Mouse (Mus musculus) embryo, embryonic 10.5 days (tissue): ENCODE measurements around the gene Pgd.
"Not testable (repeated sequence)": the region's sequence is repeated elsewhere in the genome, so short reads cannot be mapped to it uniquely, and the experiment has no call there.

Source experiments
- DNase-seq: peaks from one replicate; pipeline ENCODE4 v3.0.0-alpha.2; 2015; ENCODE audit warnings: low spot score

The Pgd gene

GRCm38 (mm10) chr4:149166215-149166946, at the start of gene Pgd:
TSS of gene Pgd (minus strand) at chr4:149166771.
- DNase-seq: peak; percentile 98

- no peak for DNase-seq
Measured at GRCm38 (mm10) chr4:149215982-149216381, 49.4 kb upstream of the Pgd start.

DNA sequence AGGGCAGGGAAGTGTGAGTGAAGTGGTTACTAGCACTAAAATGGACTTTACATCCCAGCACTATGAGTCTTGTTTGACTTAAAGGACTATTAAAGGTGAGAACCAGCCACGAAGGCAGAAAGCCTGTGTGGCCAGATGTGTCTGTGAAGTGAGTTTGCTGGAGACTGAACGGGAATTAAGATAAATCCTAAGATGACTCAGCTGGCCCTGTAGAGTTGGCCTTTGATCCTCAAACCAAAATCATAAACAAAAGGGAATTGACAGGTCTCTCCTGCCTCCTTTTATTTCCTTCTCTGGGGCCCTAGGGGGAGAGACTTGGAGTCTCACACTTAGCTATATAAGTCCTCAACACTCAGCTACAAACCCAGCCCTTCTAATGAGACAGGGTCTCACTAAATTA, 48.8 kb upstream of the Pgd start:
- peak; percentile 17 for DNase-seq

DNA sequence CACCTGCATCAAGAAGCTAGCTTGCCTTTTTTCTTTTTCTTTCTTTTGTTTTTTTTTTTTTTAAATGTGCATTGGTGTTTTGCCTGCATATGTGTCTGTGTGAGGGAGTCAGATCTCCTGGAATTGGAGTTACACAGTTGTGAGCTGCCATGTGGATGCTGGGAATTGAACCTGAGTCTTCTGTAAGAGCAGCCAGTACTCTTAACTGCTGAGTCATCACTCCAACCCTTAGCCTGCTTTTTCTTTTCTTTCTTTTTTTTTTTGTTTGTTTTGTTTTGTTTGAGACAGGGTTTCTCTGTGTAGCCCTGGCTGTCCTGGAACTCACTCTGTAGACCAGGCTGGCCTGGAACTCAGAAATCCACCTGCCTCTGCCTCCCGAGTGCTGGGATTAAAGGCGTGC, 47.9 kb upstream of the Pgd start:
- DNase-seq: not testable (repeated sequence)

GRCm38 (mm10) chr4:149213466-149213865, 46.9 kb upstream of the Pgd start:
- no peak for DNase-seq

DNA sequence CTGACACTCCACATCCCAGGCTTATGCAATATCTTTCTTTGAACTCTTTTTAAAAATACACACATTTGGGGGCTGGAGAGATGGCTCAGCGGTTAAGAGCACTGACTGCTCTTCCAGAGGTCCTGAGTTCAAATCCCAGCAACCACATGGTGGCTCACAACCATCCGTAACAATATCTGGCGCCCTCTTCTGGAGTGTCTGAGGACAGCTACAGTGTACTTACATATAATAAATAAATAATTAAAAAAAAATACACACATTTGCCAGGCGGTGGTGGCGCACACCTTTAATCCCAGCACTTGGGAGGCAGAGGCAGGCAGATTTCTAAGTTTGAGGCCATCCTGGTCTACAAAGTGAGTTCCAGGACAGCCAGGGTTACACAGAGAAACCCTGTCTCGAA, 44.9 kb upstream of the Pgd start:
- DNase-seq: not testable (repeated sequence)

GRCm38 (mm10) chr4:149202467-149202866, 35.9 kb upstream of the Pgd start:
- no peak for DNase-seq

DNA sequence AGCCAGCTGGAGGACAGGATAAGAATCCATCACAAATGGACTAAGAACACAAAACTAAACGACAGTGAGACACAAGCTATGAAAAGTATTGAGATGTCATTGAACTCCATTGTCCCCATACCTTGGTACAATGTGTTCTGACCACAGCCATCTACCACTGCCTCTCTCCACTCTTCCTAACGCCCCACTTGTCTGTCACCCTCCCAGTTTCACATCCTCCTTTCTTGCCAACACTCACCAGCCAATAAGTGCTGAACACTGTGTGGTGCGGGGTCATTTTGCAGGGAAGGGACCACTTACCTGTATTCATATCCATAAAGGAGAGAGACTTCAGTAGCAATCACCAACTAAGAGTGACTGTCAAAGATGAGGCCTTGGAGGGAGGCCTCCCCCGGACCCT, 34.5 kb upstream of the Pgd start:
- DNase-seq: no peak

DNA sequence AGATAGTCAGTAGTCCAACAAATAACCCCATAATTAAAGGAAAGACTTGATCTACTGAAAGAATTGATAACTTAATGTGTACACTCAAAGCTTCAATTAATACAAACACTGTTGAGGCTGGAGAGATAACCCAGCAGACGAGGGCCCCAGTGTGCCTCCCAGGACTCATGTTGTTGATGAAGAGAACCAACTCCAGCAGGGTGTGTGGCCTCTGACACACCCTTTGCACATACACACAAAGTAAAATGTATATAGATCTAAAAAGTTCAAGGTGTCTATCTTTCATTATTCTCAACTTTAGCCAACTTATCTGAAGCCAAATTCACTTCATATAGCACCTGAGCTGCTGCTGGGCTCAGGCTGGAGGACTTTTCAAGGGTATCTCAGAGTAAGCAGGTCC, 30.6 kb upstream of the Pgd start:
- DNase-seq: no peak

DNA sequence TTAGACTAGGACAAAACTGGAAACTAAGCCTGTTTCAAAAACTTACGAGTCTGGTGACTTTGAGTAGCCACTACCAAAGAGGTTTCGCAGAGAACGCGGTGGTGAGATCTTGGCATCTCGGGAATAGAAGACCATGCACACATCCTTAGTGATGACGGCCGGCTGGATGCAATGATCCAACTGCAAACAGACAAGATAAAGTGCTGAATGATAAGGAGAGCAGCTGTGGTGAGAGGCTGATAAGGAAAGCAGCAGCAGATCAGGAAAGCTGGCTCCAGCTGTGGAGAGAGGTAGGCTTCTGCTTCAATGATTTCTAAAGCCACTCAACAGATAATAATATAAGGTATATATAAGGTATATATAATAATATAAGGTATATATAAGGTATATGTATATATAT, 24.5 kb upstream of the Pgd start:
- no peak for DNase-seq

DNA sequence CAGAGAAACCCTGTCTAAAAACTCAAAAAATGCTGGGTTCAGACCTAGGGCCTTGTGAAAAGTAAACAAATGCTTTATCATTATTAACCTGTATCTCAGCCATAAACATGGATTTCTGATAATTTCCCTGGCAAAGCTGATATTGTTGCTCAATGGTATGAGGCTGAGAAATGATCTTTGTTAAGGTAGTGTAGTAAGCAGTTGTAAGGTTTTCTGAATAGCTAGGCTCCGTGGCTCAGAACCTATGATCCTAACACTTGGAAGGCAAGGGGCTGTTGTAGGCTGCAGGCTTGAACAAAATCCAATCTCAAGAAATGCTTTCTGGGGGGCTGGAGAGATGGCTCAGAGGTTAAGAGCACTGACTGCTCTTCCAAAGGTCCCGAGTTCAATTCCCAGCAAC, 22.0 kb upstream of the Pgd start:
- DNase-seq: no peak

GRCm38 (mm10) chr4:149182755-149183154, 16.2 kb upstream of the Pgd start:
- DNase-seq: peak; percentile 45

- no peak for DNase-seq
Measured at GRCm38 (mm10) chr4:149182192-149182591, 15.6 kb upstream of the Pgd start.

GRCm38 (mm10) chr4:149179573-149179972, 13.0 kb upstream of the Pgd start:
- DNase-seq: no peak

GRCm38 (mm10) chr4:149179160-149179559, 12.6 kb upstream of the Pgd start:
- DNase-seq: no peak

GRCm38 (mm10) chr4:149178328-149178727, 11.8 kb upstream of the Pgd start:
- peak; percentile 17 for DNase-seq

DNA sequence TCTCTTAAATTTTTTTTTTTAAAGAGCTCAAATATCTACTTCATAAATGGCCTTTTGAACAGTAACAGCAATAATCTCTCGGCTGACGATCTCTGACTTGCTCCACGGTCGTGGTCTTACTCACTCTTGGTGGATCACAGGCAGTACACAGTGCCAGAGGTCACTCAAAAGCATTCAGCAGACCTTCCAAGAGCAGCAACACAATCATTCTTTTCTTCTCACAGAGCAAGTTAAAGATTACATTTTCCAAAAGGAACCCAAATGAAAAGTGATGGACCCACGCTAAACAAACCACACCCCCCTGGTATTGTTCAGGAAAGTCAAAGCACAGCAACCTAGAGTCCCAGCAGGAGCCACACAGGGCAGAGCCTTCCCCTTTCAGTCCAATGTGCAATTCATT, 10.5 kb upstream of the Pgd start:
- no peak for DNase-seq

DNA sequence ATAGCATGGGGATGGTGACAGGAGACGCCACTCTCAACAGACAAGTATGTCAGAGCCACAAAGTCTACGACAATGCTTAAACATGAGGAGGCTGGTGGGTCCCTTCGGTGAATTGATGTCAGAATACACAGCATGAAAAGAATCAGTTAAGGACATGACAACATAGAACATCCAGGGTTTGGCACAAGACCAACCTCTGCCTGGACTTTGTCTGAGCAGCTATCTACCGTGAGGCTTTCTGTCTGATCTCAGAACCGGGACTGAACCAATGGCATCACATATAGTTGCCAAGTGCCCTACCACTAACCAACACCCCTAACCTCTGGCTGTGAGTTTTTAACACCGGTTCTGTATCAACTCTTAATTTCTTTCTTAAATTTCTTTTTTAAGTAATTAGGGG, 10.1 kb upstream of the Pgd start:
- DNase-seq: no peak

DNA sequence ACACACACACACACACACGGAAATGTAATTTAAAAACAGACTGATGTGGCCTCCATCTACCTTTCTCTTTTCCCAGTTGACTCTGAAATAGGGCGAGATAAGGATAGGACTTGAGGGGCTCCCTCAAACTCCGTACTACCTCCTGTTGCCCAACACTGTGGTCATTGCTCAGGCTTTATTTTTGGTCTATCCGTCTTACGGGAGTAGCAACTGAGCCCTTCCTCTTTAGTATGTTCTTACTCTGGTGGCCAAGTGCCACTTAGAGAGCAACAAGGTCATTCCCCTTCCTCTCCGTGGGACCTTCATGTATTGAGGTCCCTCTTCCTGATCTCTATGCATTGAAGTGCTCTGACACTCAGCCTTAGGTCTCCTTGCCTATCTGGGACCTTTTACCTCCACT, 7.1 kb upstream of the Pgd start:
- DNase-seq: no peak

- DNase-seq: no peak
Measured at GRCm38 (mm10) chr4:149172666-149173065, 6.1 kb upstream of the Pgd start.

DNA sequence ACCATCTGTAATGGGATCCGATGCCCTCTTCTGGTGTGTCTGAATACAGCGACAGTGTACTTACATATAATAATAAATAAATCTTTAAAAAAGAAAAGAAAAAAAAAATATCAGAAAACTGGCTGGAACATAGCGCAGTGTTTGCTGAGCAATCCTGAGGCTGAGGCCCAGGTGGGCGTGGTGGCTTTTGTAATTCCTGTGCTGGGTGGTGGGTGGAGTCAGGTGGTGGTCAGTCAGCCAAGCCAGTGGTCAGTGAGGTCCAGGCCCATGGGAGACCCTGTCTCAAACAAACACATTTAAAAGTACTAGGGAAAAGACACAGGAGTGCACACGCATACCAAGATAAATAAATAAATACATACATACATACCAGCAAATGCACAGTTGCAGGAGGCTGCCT, 5.5 kb upstream of the Pgd start:
- no peak for DNase-seq

DNA sequence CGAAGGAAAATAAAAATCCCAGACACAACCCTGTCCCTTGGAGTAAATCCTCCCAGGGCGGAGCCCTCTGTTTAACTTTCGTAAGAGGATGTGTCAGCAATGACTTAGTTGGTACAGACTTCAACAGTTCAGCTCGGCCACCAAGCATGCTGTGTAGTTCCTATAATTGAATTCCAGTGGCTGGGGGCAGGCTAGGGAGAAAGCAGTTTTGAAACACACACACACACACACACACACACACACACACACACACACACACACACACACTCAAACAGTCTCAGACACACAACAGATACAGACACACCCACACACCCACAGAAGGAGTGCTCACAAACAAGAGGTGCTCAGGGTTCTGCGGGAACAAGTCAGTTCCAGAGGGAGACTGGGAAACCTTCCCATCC, 5.0 kb upstream of the Pgd start:
- DNase-seq: no peak

DNA sequence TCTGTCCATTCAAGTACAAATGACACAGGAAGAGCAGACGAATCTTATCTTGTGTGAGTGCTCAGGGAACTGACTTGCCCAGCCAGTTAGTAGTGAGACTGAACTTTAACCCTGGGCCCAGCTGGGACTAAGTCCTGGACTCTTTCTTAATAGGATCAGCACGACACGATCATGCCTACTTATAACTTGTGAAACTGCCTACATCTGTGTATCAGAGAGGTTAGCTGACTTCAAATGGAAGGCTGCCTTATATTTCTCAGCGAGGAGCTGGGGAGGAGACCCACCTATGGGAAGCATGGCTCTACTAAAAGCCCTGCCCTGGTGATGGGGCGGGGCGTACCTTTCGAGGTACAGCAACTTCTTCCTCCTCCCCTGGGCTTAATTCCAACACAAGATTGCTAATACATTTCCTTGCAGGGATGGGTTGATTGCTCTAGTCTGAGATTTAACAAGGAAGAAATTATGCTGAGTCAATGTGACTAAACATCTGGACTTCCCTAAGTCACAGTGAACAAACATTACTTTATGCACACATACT, 3.9 kb upstream of the Pgd start:
- no peak for DNase-seq

DNA sequence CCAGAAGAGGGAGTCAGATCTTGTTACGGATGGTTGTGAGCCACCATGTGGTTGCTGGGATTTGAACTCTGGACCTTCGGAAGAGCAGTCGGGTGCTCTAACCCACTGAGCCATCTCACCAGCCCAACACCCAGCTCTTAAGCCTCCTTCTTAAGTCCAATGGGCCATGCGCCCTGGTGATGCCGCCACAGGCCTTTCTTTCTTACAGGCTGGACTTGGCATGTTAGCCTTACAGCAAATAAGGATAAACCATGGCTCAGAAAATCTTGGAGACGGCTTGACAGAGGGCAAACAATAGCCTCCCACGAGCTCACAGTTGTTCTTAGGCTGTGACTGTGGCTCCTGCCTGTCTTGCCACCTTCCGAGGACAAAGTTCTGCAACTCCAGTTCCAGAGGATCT, 3.4 kb upstream of the Pgd start:
- DNase-seq: not testable (repeated sequence)
